Mouse (Mus musculus) forebrain, embryonic 10.5 days (tissue): ENCODE results near the gene Lhfpl4. TPM values are rescaled to one million over a fixed set of nuclear protein-coding genes. Genes with fewer than 3 reads are reported as not detected.

Experiments used
- DNase-seq: peaks from one replicate; pipeline ENCODE4 v3.0.0-alpha.2; 2017; ENCODE audit warnings: low spot score; ENCODE audit errors: extremely low spot score
- H3K27ac ChIP-seq: fragments of 300-500 bp; sonication (generic); 2 replicates; pipeline ENCODE4 v1.5.1; 2016; ENCODE audit warnings: mild to moderate bottlenecking
- H3K27me3 ChIP-seq: fragments of 300-500 bp; sonication (generic); 2 replicates; pipeline ENCODE4 v1.6.1; 2016; ENCODE audit warnings: mild to moderate bottlenecking; ENCODE audit not compliant: poor library complexity, severe bottlenecking
- H3K36me3 ChIP-seq: fragments of 300-500 bp; sonication (generic); replicated peaks from 2 replicates; pipeline ENCODE4 v1.6.1; 2016; ENCODE audit warnings: mild to moderate bottlenecking, moderate library complexity
- H3K4me1 ChIP-seq: fragments of 300-500 bp; sonication (generic); 2 replicates; pipeline ENCODE4 v1.6.1; 2016
- H3K4me3 ChIP-seq: fragments of 300-500 bp; sonication (generic); 2 replicates; pipeline ENCODE4 v1.5.1; 2016; ENCODE audit warnings: mild to moderate bottlenecking, moderate library complexity
- H3K9me3 ChIP-seq: fragments of 300-500 bp; sonication (generic); 2 replicates; pipeline ENCODE4 v1.6.1; 2016; ENCODE audit warnings: mild to moderate bottlenecking, moderate library complexity
- WGBS: fragments of 180-500 bp; shearing (Covaris S2); methylation state at CpG from one replicate; pipeline ENCODE4 v1.1.7; 2016; 5-methylcytosine and 5-hydroxymethylcytosine counted together
- polyA plus RNA-seq: library from polyadenylated mRNA; unstranded; fragments of >200 nt; fragmentation: Nextera tagmentation; extraction: Ambion mirVana; gene quantifications from 2 replicates; pipeline ENCODE4 v1.2.1, GENCODE M21; 2016

Gene Lhfpl4
- polyA plus RNA-seq = 10.8 and 11.4 TPM in 2 replicates

- Histone ChIP-seq H3K36me3 (peaks cover 7% of the 10 kb centered on the region; the same call in 1 of the 2 replicates), H3K27ac (peak within 1 kb of the TSS; percentile 91), H3K4me3 (peak within 1 kb of the TSS; percentile 82), H3K9me3 (no peaks in the 10 kb centered on the region), H3K4me1 (peaks cover 29% of the 10 kb centered on the region), H3K27me3 (peaks cover 50% of the 10 kb centered on the region)
- WGBS = 1% methylated on average over 55 of the region's 66 CpGs
- DNase-seq = peak; percentile 57
Observed at GRCm38 (mm10) chr6:113194841-113195595, at the start of gene Lhfpl4. Lhfpl4 (minus strand) TSS chr6:113195384.

- 96% methylated on average over 1 of the region's 1 CpGs for WGBS
- Histone ChIP-seq H3K36me3 (peaks cover 47% of the 10 kb centered on the region), H3K27me3 (no peaks in the 10 kb centered on the region), H3K4me1 (peaks cover 23% of the 10 kb centered on the region), H3K9me3 (no peaks in the 10 kb centered on the region), H3K27ac (no peak overlapping the region), H3K4me3 (no peak overlapping the region)
- DNase-seq = no peak
Observed at GRCm38 (mm10) chr6:113242753-113243152, 47.6 kb upstream of the Lhfpl4 start.

DNA sequence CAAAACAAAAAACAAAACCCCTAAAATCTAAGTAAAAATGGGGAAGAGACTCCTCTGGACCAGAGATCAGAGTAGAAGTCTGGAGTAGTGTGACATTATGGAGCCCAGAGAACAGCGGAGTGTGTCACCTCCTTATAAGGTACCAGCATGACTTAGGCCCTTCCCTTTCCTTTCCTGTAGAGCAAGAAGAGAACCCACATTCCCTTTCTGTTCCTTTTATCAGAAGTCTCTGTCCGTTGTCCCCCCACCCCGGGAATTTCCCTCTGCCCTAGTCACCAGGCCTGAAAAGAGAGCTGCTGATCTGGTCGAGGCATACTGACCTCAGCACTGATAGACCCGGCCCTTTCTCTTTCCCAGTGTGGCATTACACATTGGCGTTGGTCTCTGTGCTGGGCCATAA lies 43.3 kb upstream of the Lhfpl4 start:
- H3K9me3 ChIP-seq = no peaks in the 10 kb centered on the region
- no peak overlapping the region for H3K27ac ChIP-seq
- peaks cover 28% of the 10 kb centered on the region for H3K36me3 ChIP-seq
- 48% methylated on average over 6 of the region's 6 CpGs for WGBS
- no peaks in the 10 kb centered on the region for H3K27me3 ChIP-seq
- no peak for DNase-seq
- H3K4me3 ChIP-seq = peak overlapping the region; percentile 87
- peaks cover 33% of the 10 kb centered on the region for H3K4me1 ChIP-seq

GRCm38 (mm10) chr6:113237542-113238270 lies 42.5 kb upstream of the Lhfpl4 start, which contains the start of gene Mtmr14:
Mtmr14 (plus strand) TSS chr6:113237843.
- H3K36me3 ChIP-seq = peaks cover 22% of the 10 kb centered on the region
- H3K27ac ChIP-seq = peak within 1 kb of the TSS; percentile 86
- peak; percentile 99 for DNase-seq
- H3K9me3 ChIP-seq = no peaks in the 10 kb centered on the region
- H3K27me3 ChIP-seq = no peaks in the 10 kb centered on the region
- H3K4me3 ChIP-seq = peak within 1 kb of the TSS; percentile 87
- WGBS = under 1% methylated on average over 55 of the region's 55 CpGs
- peaks cover 26% of the 10 kb centered on the region for H3K4me1 ChIP-seq

- no peak overlapping the region for H3K27ac ChIP-seq
- peaks cover 3% of the 10 kb centered on the region for H3K36me3 ChIP-seq
- no peak for DNase-seq
- H3K4me1 ChIP-seq = peaks cover 24% of the 10 kb centered on the region
- no peaks in the 10 kb centered on the region for H3K27me3 ChIP-seq
- H3K4me3 ChIP-seq = no peak overlapping the region
- 69% methylated on average over 5 of the region's 5 CpGs for WGBS
- H3K9me3 ChIP-seq = peaks cover 3% of the 10 kb centered on the region; the same call in 1 of the 2 replicates
Observed at GRCm38 (mm10) chr6:113235141-113235540, 40.0 kb upstream of the Lhfpl4 start.

- peaks cover 7% of the 10 kb centered on the region; the same call in 1 of the 2 replicates for H3K9me3 ChIP-seq
- no peak overlapping the region for H3K27ac ChIP-seq
- H3K36me3 ChIP-seq = no peaks in the 10 kb centered on the region
- no peak for DNase-seq
- H3K4me1 ChIP-seq = no peaks in the 10 kb centered on the region
- no peaks in the 10 kb centered on the region for H3K27me3 ChIP-seq
- H3K4me3 ChIP-seq = no peak overlapping the region
Observed at GRCm38 (mm10) chr6:113226705-113227104, 31.5 kb upstream of the Lhfpl4 start.

GRCm38 (mm10) chr6:113225798-113226197 lies 30.6 kb upstream of the Lhfpl4 start:
- H3K4me3 ChIP-seq = no peak overlapping the region
- DNase-seq = no peak
- no peaks in the 10 kb centered on the region for H3K36me3 ChIP-seq
- H3K9me3 ChIP-seq = peaks cover 4% of the 10 kb centered on the region; the same call in 1 of the 2 replicates
- WGBS = 77% methylated on average over 4 of the region's 4 CpGs
- no peaks in the 10 kb centered on the region for H3K4me1 ChIP-seq
- no peaks in the 10 kb centered on the region for H3K27me3 ChIP-seq
- no peak overlapping the region for H3K27ac ChIP-seq

GRCm38 (mm10) chr6:113216280-113216679 lies 21.1 kb upstream of the Lhfpl4 start:
- DNase-seq = no peak
- Histone ChIP-seq H3K27me3 (no peaks in the 10 kb centered on the region), H3K36me3 (no peaks in the 10 kb centered on the region), H3K27ac (no peak overlapping the region), H3K4me1 (no peaks in the 10 kb centered on the region), H3K4me3 (no peak overlapping the region), H3K9me3 (peaks cover 5% of the 10 kb centered on the region; the same call in 1 of the 2 replicates)
- 77% methylated on average over 2 of the region's 2 CpGs for WGBS

- DNase-seq = peak; percentile 18
- H3K4me3 ChIP-seq = peak overlapping the region; percentile 82
- no peaks in the 10 kb centered on the region for H3K9me3 ChIP-seq
- peaks cover 29% of the 10 kb centered on the region for H3K4me1 ChIP-seq
- 14% methylated on average over 9 of the region's 9 CpGs for WGBS
- peaks cover 7% of the 10 kb centered on the region; the same call in 1 of the 2 replicates for H3K36me3 ChIP-seq
- H3K27ac ChIP-seq = peak overlapping the region; percentile 91
- H3K27me3 ChIP-seq = peaks cover 50% of the 10 kb centered on the region
Observed at GRCm38 (mm10) chr6:113195596-113195992, 410 bp upstream of the Lhfpl4 start.

DNA sequence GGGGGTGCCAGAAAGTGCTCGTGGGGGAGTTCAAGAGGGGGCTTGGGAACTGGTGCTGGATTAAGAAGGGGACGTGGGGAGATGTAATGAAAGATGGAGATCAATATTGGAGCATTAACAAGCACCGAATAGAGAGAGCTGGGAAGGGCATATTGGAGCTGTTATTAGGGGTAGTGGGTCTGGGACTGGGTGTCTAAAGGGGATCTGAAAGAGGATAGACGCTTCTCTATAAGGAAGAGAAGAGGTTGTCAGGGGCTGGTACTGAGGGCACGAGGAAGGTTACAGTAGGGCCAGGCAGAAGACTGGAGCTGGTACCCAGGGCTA lies 705 bp downstream of the Lhfpl4 start:
- peak overlapping the region; percentile 91; the same call in 1 of the 2 replicates for H3K27ac ChIP-seq

GRCm38 (mm10) chr6:113193765-113194460 lies 1.3 kb downstream of the Lhfpl4 start:
- peaks cover 29% of the 10 kb centered on the region for H3K4me1 ChIP-seq
- peak; percentile 56 for DNase-seq
- H3K4me3 ChIP-seq = peak overlapping the region; percentile 82
- WGBS = 3% methylated on average over 46 of the region's 46 CpGs
- 0 out of 2 replicates have a peak overlapping the region, but pooled peaks have one; percentile 36 for H3K27ac ChIP-seq
- peaks cover 7% of the 10 kb centered on the region; the same call in 1 of the 2 replicates for H3K36me3 ChIP-seq
- H3K27me3 ChIP-seq = peaks cover 50% of the 10 kb centered on the region
- H3K9me3 ChIP-seq = no peaks in the 10 kb centered on the region

More for the DNA sequence above, 705 bp downstream of the Lhfpl4 start:
- Histone ChIP-seq H3K9me3 (no peaks in the 10 kb centered on the region), H3K36me3 (peaks cover 7% of the 10 kb centered on the region; the same call in 1 of the 2 replicates), H3K27me3 (peaks cover 50% of the 10 kb centered on the region), H3K4me1 (peaks cover 29% of the 10 kb centered on the region), H3K4me3 (peak overlapping the region; percentile 82)
- peak; percentile 26 for DNase-seq
- WGBS = 3% methylated on average over 5 of the region's 5 CpGs

DNA sequence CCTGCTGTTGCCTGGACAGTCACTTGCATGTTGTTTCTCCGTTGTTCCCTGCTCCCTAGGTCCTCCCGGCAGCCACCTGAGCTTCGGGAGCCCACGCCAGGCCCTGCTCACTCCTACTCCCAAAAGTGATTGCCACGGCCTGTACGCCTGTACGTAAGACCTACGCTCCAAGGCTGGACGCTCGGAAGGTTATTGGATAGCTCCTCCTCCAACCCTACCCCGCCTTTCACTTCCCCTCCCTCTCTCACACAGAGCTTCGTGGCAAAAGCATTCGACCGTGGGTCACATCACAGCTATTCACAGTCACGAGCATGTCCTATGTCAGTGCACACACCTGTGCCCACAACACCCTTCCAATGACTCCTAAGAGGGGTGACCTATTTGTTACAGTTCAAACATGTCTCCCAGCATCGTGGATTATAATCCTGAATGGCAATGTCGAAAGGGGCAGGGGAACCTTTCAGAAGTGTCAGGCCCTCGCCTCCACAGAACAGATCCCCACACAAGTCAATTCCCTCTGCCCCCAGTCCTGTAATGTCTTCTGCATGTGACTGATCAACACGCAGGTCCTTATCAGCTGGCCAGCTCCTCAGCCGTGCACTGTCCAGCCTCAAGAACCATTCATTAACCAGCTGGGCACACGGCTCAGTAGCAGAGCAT lies 10.2 kb downstream of the Lhfpl4 start:
- no peak overlapping the region for H3K27ac ChIP-seq
- no peak for DNase-seq
- H3K36me3 ChIP-seq = peaks cover 12% of the 10 kb centered on the region
- WGBS = 86% methylated on average over 21 of the region's 21 CpGs
- no peaks in the 10 kb centered on the region for H3K9me3 ChIP-seq
- no peaks in the 10 kb centered on the region for H3K27me3 ChIP-seq
- no peaks in the 10 kb centered on the region; the same call in 1 of the 2 replicates for H3K4me1 ChIP-seq
- H3K4me3 ChIP-seq = no peak overlapping the region
